Mouse (Mus musculus) midbrain, embryonic 12.5 days (tissue): ENCODE measurements around the gene Sema4g. TPM values are rescaled to one million over a fixed set of nuclear protein-coding genes. Genes with fewer than 3 reads are reported as not detected.
A peak's percentile ranks its signal among the peaks of the same experiment; 100 is the strongest.

ENCODE experiments used
- ATAC-seq: fragments of 200-750 bp; cut with Nextera tagmentation; 2 replicates; pipeline ENCODE4 v1.8.0; 2017; ENCODE audit warnings: low read depth, moderate TSS enrichment, moderate library complexity; ENCODE audit not compliant: low FRiP score
- H3K27ac ChIP-seq: fragments of 300-500 bp; sonication (generic); replicated peaks from 2 replicates; pipeline ENCODE4 v1.5.1; 2016; ENCODE audit warnings: mild to moderate bottlenecking
- H3K27me3 ChIP-seq: fragments of 300-500 bp; sonication (generic); 2 replicates; pipeline ENCODE4 v1.6.1; 2016; ENCODE audit warnings: mild to moderate bottlenecking
- H3K36me3 ChIP-seq: fragments of 300-500 bp; sonication (generic); 2 replicates; pipeline ENCODE4 v1.6.1; 2016
- H3K4me1 ChIP-seq: fragments of 300-500 bp; sonication (generic); 2 replicates; pipeline ENCODE4 v1.6.1; 2016
- H3K4me2 ChIP-seq: fragments of 300-500 bp; sonication (generic); replicated peaks from 2 replicates; pipeline ENCODE4 v1.6.1; 2016; ENCODE audit warnings: mild to moderate bottlenecking, moderate library complexity
- H3K4me3 ChIP-seq: fragments of 300-500 bp; sonication (generic); 2 replicates; pipeline ENCODE4 v1.5.1; 2016; ENCODE audit warnings: mild to moderate bottlenecking
- H3K9ac ChIP-seq: fragments of 300-500 bp; sonication (generic); replicated peaks from 2 replicates; pipeline ENCODE4 v1.6.1; 2016; ENCODE audit warnings: mild to moderate bottlenecking, moderate library complexity
- H3K9me3 ChIP-seq: fragments of 300-500 bp; sonication (generic); 2 replicates; pipeline ENCODE4 v1.6.1; 2016; ENCODE audit warnings: mild to moderate bottlenecking
- WGBS: fragments of 180-500 bp; shearing (Covaris S2); methylation state at CpG from one replicate; pipeline ENCODE4 v1.1.7; 2016; 5-methylcytosine and 5-hydroxymethylcytosine counted together
- polyA plus RNA-seq: library from polyadenylated mRNA; unstranded; fragments of >200 nt; fragmentation: Nextera tagmentation; extraction: Ambion mirVana; gene quantifications from 2 replicates; pipeline ENCODE4 v1.2.1, GENCODE M21; 2016

The Sema4g gene
- polyA plus RNA-seq, 1 experiment from 2014 or later, result 8.8 TPM

DNA sequence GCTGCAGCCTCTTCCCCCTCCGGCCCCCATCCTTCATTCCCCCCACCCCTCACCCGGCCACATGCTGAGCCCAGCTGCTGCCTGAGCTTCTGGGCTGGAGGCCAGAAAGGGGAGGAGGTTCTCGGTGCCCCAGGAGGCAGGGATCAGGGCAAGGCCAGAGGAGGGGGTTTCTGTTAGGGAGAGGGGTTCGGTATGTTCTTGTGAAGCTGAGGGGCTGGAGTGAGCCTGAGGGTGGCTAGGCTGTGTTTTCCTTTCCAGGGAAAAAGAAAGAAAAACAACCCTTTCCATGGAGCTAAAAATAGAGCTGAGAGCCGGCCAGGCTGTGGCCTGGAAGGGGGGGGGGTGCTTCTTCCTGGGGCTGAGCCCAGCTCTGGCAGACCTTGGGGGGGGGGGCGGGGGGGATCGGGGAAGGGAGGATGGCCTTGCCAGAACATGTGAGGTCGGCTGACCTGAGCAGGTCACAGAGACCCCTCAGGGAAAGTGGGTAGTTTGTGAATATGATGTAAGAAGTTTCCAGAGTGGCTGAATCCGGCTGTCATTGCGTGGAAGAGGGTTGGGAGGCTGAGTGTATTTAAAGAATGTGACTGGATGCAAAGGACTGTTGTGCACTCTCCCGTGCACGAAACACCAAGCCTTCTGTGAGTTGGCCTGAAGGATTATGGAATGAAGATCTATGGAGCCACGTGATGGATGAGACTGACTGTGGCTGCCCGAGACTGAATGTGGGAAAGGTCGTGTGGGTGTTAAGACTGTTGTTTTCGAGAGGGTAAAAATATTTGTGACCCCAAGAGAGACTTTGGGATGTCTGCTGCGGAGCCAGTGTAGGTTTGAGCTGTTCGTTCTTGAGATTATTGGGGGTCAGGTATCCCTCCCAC is 27.7 kb downstream of the Sema4g start:
- H3K9me3 ChIP-seq, result no peaks in the 10 kb centered on the region
- peak overlapping the region; percentile 74 for H3K4me2 ChIP-seq
- peak overlapping the region; percentile 97 for H3K27ac ChIP-seq
- under 1% methylated on average over 17 of the region's 18 CpGs for WGBS
- H3K9ac ChIP-seq, result peak overlapping the region; percentile 92
- H3K27me3 ChIP-seq, result peaks cover 5% of the 10 kb centered on the region; the same call in 1 of the 2 replicates
- H3K4me1 ChIP-seq, result peaks cover 71% of the 10 kb centered on the region
- peak; percentile 16 for ATAC-seq
- peak overlapping the region; percentile 76 for H3K4me3 ChIP-seq
- H3K36me3 ChIP-seq, result peaks cover 11% of the 10 kb centered on the region

DNA sequence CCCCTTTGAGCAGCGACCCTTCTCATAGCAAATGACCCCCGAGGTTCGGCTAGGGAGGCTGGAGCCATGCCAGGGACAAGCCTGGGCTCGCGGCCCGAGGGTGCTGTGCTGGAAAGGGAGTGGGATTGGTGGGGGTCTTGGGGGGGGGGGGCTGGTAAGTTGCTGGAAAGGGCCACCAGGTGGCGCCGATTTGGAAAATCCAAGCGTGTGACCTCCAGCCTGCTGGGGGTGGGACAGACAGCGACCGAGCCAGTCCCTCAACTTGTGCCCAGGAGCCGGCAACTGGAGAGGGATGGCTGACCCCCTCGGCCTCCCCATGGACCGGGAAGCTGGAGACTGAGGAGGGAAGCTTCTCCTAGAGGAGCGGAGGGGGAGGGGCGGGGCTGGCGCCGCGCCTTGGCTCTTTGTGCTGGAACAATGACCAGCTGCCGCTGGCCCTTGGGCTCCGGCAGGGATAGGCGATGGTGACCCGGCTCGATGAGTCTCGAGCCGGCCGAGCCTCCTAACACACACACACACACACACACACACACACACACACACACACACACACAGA is 28.4 kb downstream of the Sema4g start:
- ATAC-seq, result peak; percentile 66
- Histone ChIP-seq H3K27me3 (peaks cover 5% of the 10 kb centered on the region; the same call in 1 of the 2 replicates), H3K9me3 (no peaks in the 10 kb centered on the region), H3K36me3 (peaks cover 11% of the 10 kb centered on the region), H3K4me3 (peak overlapping the region; percentile 76), H3K27ac (peak overlapping the region; percentile 97), H3K4me2 (peak overlapping the region; percentile 74), H3K4me1 (peaks cover 73% of the 10 kb centered on the region), H3K9ac (peak overlapping the region; percentile 92)
- WGBS, result 0% methylated on average over 14 of the region's 27 CpGs

DNA sequence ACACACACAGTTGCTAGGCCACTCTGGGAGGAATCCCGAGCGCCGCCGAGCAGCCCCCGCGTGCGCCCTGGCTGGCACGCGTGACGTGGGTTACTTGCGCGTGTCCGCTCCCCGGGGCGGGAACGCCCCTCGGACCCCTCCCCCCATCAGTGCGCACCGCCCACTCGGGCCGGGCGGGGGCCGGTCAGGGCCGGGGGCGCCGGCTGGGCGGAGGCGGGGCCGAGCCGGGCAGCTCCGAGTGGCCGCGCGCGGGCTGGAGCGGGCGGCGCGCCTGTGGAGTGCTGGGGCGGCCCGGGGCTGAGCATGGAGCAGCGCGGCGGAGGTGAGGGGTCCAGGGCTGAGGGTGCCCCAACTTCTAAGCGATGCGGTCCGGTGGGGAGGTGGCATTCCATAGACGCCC is 29.0 kb downstream of the Sema4g start:
- Histone ChIP-seq H3K4me1 (peaks cover 67% of the 10 kb centered on the region), H3K27me3 (peaks cover 5% of the 10 kb centered on the region; the same call in 1 of the 2 replicates), H3K4me2 (peak overlapping the region; percentile 74), H3K9ac (peak overlapping the region; percentile 92), H3K36me3 (peaks cover 17% of the 10 kb centered on the region), H3K27ac (peak overlapping the region; percentile 97), H3K9me3 (no peaks in the 10 kb centered on the region), H3K4me3 (peak overlapping the region; percentile 76)
- peak; percentile 79 for ATAC-seq
- WGBS, result under 1% methylated on average over 44 of the region's 48 CpGs

DNA sequence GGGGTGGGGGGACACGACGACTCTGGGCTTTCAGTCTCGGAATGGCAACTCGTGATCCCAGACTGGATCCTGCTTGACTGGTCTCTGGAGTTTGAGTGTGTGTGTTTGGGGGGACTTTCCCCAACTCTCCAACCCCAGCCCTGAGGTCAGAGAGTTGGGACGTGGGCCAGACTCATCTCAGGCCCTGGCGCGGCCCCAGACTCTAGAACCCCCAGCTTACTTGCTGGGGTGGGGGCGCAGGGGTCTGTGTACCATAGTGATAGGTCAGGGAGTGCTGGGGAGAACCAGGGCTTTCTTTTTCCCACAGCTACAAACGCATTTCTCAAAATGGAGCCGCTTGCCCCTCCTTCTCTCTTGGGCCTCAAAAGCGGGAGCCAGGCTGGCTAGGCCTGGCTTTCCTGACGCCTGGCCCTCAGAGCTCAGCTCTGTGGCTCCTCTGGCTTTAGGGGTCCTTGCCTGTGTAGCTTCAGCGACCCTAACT is 29.5 kb downstream of the Sema4g start:
- no peaks in the 10 kb centered on the region for H3K9me3 ChIP-seq
- peak; percentile 11; the same call in 1 of the 2 replicates for ATAC-seq
- H3K4me1 ChIP-seq, result peaks cover 67% of the 10 kb centered on the region
- WGBS, result 0% methylated on average over 13 of the region's 13 CpGs
- H3K27ac ChIP-seq, result peak overlapping the region; percentile 97
- H3K4me2 ChIP-seq, result peak overlapping the region; percentile 74
- H3K36me3 ChIP-seq, result peaks cover 21% of the 10 kb centered on the region
- peak overlapping the region; percentile 76 for H3K4me3 ChIP-seq
- H3K27me3 ChIP-seq, result peaks cover 5% of the 10 kb centered on the region; the same call in 1 of the 2 replicates
- peak overlapping the region; percentile 92 for H3K9ac ChIP-seq

DNA sequence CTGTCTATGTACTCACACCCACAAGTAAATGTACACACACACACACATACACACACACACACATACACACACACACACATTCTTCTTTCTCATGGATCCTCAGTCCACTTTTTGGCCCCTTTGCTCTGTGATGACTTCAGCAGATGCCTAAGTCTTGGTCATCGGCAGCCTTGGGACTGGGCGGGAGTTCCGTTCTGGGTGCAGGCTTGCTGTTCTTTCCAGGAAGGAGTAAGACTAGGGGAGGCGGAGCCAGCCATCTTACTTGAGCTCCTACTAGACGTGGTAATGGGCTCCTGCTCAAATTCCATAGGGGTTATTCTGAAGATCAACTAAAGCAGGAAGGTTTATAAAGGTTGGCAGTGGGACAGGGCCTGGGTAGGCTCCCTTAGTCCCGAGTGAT is 31.4 kb downstream of the Sema4g start:
- H3K36me3 ChIP-seq, result peaks cover 40% of the 10 kb centered on the region
- H3K27ac ChIP-seq, result no peak overlapping the region
- H3K4me1 ChIP-seq, result peaks cover 58% of the 10 kb centered on the region
- no peaks in the 10 kb centered on the region for H3K9me3 ChIP-seq
- WGBS, result 76% methylated on average over 6 of the region's 6 CpGs
- no peak overlapping the region for H3K9ac ChIP-seq
- no peak overlapping the region for H3K4me3 ChIP-seq
- no peak for ATAC-seq
- no peaks in the 10 kb centered on the region for H3K27me3 ChIP-seq
- peak overlapping the region; percentile 9; the same call in 1 of the 2 replicates for H3K4me2 ChIP-seq

DNA sequence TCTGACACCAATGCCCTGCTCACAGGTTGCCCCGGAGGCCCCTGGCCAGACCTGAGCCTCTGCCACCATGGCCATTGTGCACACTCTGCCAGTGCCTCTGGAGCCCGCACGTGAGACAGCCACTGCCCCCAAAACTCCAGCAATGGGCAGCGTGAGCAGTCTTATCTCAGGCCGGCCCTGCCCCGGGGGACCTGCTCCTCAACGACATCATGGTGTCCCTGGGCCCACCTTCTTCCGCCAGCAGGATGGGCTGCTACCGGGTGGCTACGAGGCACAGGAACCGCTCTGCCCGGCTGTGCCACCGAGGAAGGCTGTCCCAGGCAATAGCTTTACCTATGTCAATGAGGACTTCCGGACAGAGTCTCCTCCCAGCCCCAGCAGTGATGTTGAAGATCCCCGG is 32.5 kb downstream of the Sema4g start:
- Histone ChIP-seq H3K4me1 (peaks cover 47% of the 10 kb centered on the region), H3K9me3 (no peaks in the 10 kb centered on the region), H3K4me2 (peak overlapping the region; percentile 9; the same call in 1 of the 2 replicates), H3K36me3 (peaks cover 50% of the 10 kb centered on the region), H3K9ac (no peak overlapping the region), H3K27ac (no peak overlapping the region), H3K27me3 (no peaks in the 10 kb centered on the region), H3K4me3 (no peak overlapping the region)
- no peak for ATAC-seq
- WGBS, result 92% methylated on average over 15 of the region's 15 CpGs

DNA sequence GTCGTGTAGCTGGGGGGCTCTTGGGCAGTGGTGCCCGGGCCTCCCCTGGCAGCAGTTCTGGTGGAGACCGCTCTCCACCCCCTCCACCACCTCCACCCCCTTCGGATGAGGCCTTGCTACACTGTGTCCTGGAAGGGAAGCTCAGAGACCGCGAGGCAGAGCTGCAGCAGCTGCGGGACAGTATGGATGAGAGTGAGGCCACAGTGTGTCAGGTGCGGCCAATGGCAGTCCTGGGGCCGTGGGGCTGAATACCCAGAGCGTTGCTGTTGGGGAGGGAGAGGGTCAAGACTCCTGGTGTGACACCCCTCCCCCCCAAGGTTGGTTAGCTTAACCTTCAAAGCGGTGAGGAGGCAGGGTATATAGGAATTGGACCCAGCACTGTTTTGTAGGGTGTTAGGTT is 35.1 kb downstream of the Sema4g start:
- Histone ChIP-seq H3K27ac (no peak overlapping the region), H3K36me3 (peaks cover 69% of the 10 kb centered on the region)
- 88% methylated on average over 11 of the region's 11 CpGs for WGBS

DNA sequence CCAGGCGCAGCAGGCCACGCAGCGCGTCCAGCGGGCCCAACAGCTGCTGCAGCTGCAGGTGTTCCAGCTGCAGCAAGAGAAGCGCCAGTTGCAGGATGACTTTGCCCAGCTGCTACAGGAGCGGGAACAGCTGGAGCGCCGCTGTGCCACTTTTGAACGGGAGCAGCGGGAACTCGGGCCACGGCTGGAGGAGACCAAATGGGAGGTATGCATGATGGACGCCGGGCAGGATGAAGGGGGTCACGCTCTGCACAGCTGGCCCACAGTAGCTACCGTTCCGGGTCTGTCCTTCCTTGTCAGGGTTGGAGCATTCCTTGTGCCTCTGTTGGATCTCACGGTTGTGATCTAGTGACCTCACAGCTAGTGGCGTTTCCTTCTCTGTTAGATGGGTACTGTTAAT is 35.9 kb downstream of the Sema4g start:
- H3K27ac ChIP-seq, result no peak overlapping the region
- ATAC-seq, result no peak
- no peak overlapping the region for H3K4me3 ChIP-seq
- peaks cover 69% of the 10 kb centered on the region for H3K36me3 ChIP-seq
- H3K27me3 ChIP-seq, result no peaks in the 10 kb centered on the region
- H3K9ac ChIP-seq, result no peak overlapping the region
- 93% methylated on average over 20 of the region's 20 CpGs for WGBS
- peaks cover 32% of the 10 kb centered on the region for H3K4me1 ChIP-seq
- no peak overlapping the region for H3K4me2 ChIP-seq
- H3K9me3 ChIP-seq, result no peaks in the 10 kb centered on the region

More for the DNA sequence above, 35.1 kb downstream of the Sema4g start:
- H3K27me3 ChIP-seq, result no peaks in the 10 kb centered on the region
- ATAC-seq, result no peak
- H3K4me3 ChIP-seq, result no peak overlapping the region
- peaks cover 40% of the 10 kb centered on the region for H3K4me1 ChIP-seq
- H3K4me2 ChIP-seq, result no peak overlapping the region
- no peaks in the 10 kb centered on the region for H3K9me3 ChIP-seq
- 0 out of 2 replicates have a peak overlapping the region, but pooled peaks have one; percentile 20 for H3K9ac ChIP-seq

DNA sequence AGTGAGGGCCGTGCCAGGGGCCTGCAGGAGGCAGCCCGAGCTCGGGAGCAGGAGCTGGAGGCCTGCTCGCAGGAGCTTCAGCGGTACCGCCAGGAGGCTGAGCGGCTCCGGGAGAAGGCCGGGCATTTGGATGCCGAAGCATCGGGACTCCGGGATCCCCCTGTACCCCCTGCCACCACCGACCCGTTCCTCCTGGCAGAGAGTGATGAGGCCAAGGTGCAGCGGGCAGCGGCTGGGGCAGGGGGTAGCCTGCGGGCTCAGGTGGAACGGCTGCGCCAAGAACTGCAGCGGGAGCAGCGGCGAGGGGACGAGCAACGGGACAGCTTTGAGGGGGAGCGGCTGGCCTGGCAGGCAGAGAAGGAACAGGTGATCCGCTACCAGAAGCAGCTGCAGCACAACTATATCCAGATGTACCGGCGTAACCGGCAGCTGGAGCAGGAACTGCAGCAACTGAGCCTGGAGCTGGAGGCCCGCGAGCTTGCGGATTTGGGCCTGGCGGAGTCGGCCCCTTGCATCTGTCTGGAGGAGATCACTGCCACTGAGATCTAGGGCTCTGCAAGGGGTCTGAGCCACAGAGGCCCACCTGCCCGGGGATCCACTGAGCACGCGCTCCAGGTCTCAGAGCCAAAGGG is 37.2 kb downstream of the Sema4g start:
- no peak for ATAC-seq
- Histone ChIP-seq H3K4me2 (no peak overlapping the region), H3K4me3 (no peak overlapping the region), H3K36me3 (peaks cover 69% of the 10 kb centered on the region), H3K27me3 (no peaks in the 10 kb centered on the region), H3K27ac (no peak overlapping the region), H3K4me1 (peaks cover 25% of the 10 kb centered on the region), H3K9ac (no peak overlapping the region), H3K9me3 (no peaks in the 10 kb centered on the region)
- 93% methylated on average over 37 of the region's 37 CpGs for WGBS

DNA sequence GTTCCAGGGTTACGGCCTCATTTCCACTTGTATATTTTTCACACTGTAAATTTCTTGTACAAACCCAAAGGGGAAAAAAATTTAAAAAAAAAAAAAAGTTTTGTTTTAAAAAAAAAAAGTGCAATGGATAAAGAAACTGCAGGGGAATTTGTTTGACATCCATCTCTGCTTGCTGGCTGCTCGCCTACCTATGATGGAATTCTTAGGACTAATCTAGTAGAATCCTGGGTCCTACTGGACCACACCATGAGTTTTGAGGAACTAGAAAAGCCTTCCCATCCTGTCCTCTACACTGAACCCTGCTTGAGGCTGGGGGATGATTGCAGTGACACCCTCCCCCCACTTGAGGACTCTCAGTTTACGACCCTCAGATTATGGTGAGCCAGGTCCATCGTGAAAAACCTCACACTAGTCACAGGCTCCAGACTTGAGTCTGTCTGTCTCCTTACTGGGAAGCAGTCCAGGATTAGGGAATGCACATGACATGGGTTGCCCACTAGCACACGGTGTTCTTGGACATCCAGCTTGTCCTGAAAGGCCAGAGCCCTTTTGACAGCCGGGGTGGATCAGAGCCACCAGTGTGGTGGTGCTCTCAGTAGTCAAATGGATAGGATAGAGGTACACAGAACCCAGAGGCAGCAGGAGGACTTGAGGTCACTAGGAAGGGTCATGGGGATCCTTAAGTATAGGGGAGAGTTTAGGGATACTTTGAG is 38.2 kb downstream of the Sema4g start:
- H3K4me3 ChIP-seq, result no peak overlapping the region
- peaks cover 23% of the 10 kb centered on the region for H3K4me1 ChIP-seq
- H3K9ac ChIP-seq, result no peak overlapping the region
- H3K4me2 ChIP-seq, result no peak overlapping the region
- H3K27ac ChIP-seq, result no peak overlapping the region
- H3K36me3 ChIP-seq, result peaks cover 60% of the 10 kb centered on the region
- no peaks in the 10 kb centered on the region for H3K27me3 ChIP-seq
- ATAC-seq, result no peak
- no peaks in the 10 kb centered on the region for H3K9me3 ChIP-seq
- WGBS, result 86% methylated on average over 6 of the region's 6 CpGs

DNA sequence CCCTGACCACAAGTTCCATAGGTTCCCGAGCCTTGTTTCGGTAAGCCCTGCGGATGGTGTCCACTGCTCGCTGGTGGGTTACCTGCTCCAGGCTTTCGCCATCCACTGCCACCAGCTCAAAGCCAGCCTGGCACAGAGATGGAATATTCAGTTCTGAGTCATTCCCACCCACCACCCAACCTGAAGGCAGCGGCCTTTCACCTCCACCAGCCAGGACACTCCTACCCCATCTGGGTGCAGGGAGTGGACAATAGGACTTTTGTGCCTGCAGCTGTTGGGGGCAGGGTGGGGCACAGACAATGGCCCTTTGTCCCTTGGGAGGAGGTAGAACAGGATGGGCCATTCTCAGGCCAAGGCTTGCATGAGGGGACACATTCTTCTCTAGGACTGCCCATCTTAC is 38.9 kb downstream of the Sema4g start:
- H3K36me3 ChIP-seq, result peaks cover 53% of the 10 kb centered on the region
- peaks cover 2% of the 10 kb centered on the region; the same call in 1 of the 2 replicates for H3K27me3 ChIP-seq
- H3K9ac ChIP-seq, result no peak overlapping the region
- H3K4me1 ChIP-seq, result peaks cover 23% of the 10 kb centered on the region
- H3K4me2 ChIP-seq, result no peak overlapping the region
- no peak for ATAC-seq
- 83% methylated on average over 6 of the region's 6 CpGs for WGBS
- peak overlapping the region; percentile 46; the same call in 1 of the 2 replicates for H3K27ac ChIP-seq
- no peak overlapping the region for H3K4me3 ChIP-seq
- H3K9me3 ChIP-seq, result no peaks in the 10 kb centered on the region
